Mouse (Mus musculus) liver, adult 2 months (tissue): Measurements from ENCODE around the gene Bag2.

Experiments used
- CTCF ChIP-seq: fragments of 200-500 bp; IDR thresholded peaks from 2 replicates; pipeline ENCODE4 v1.5.1; 2011; ENCODE audit warnings: low read depth, low read length, control low read depth
- POLR2A ChIP-seq: fragments of 200-500 bp; IDR thresholded peaks from 2 replicates; pipeline ENCODE4 v1.6.1; 2011; ENCODE audit warnings: low read length, control low read depth; ENCODE audit not compliant: insufficient read depth; ENCODE audit errors: extremely low read depth

DNA sequence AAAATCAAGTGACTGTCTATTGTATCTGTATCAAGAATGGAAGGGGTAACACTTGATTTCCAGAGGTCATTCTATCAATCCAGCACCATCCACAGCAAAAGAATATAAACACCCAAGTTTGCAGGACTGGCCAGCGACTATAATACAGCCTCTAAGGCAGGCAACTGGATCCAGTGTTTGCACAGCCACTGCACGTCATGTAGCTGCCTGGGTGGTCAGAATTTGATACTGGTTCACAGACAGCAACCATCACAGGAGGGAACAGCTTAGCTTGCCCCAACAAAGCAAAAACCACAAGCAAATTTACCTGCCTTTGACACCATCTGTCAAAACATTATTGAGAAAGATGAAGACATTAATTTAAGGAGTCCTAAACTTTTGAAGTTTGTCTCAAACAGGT lies 6.2 kb upstream of the Bag2 start:
- no peak for TF ChIP-seq CTCF
- TF ChIP-seq POLR2A: no peak
